In genomic region chr10:31331225-31331775, GRCm38 (mm10) we compare ENCODE assay signal across 9 mouse cellular contexts. TPM values are rescaled to one million over a fixed set of nuclear protein-coding genes. Genes with fewer than 3 reads are reported as not detected.
DNase-seq lines count a peak whose midpoint lies in the region; ATAC-seq lines count a peak whose summit lies in the region.
"Had no signal": no experiment of that assay in that cellular context is flagged by ENCODE, and none has a peak within 500 bp of the region (broad histone marks: within the 10 kb centered on the region; RNA-seq: fewer than 3 reads in every experiment).

No protein-coding gene starts in this region.

- 90% methylated on average over 4 of the region's 4 CpGs for WGBS in hindbrain, embryonic 13.5 days
- WGBS in hindbrain, embryonic 10.5 days: 86% methylated on average over 4 of the region's 4 CpGs

- H3K4me2 ChIP-seq in hindbrain, embryonic 13.5 days: no peak overlapping the region
- H3K4me2 ChIP-seq: liver, embryonic 13.5 days had no signal

- no peak overlapping the region for H3K9ac ChIP-seq in hindbrain, embryonic 13.5 days
- H3K9ac ChIP-seq: liver, embryonic 13.5 days had no signal

- no peaks in the 10 kb centered on the region for H3K9me3 ChIP-seq in hindbrain, embryonic 13.5 days
- H3K9me3 ChIP-seq in hindbrain, embryonic 10.5 days: no peaks in the 10 kb centered on the region
- H3K9me3 ChIP-seq: liver, embryonic 13.5 days had no signal

- H3K27ac ChIP-seq in hindbrain, embryonic 13.5 days: no peak overlapping the region
- H3K27ac ChIP-seq in hindbrain, embryonic 10.5 days: no peak overlapping the region
- H3K27ac ChIP-seq: liver, embryonic 13.5 days had no signal

- H3K4me3 ChIP-seq in hindbrain, embryonic 13.5 days: no peak overlapping the region
- H3K4me3 ChIP-seq in hindbrain, embryonic 10.5 days: no peak overlapping the region
- H3K4me3 ChIP-seq: liver, embryonic 13.5 days had no signal

- no peak for DNase-seq in hindbrain, embryonic 10.5 days (ENCODE audit: low spot score)
- peak; percentile 18 for DNase-seq in 3T3-L1 (ENCODE audit: low read depth, low spot score)
- DNase-seq in adrenal gland, adult (ENCODE audit: inconsistent age in 2 of 2, low spot score in 1 of 2): peak; percentile 51 to 79
- no peak for DNase-seq in urinary bladder, postnatal 25 days (ENCODE audit: low spot score)
- DNase-seq in right cerebral cortex, postnatal 36 days (ENCODE audit: low spot score in 2 of 2): no peak
- DNase-seq: liver, embryonic 13.5 days had no signal

- peak; percentile 61 for ATAC-seq in hindbrain, embryonic 13.5 days (ENCODE audit: low FRiP score)
- peak; percentile 62 to 67; a peak in 3 of 4 replicates for ATAC-seq in hematopoietic stem cell, adult 5-6 weeks (replicated peaks in 1 of 2; ENCODE audit: insufficient read depth in 1 of 2, low FRiP score in 2 of 2, low TSS enrichment in 1 of 2, low read depth in 1 of 2, poor library complexity in 2 of 2, severe bottlenecking in 2 of 2)
- no peak for ATAC-seq in erythroblast, adult 5-6 weeks (replicated peaks; ENCODE audit: low FRiP score, poor library complexity, severe bottlenecking)

- H3K4me1 ChIP-seq in hindbrain, embryonic 13.5 days (replicated peaks): 0 out of 2 replicates have a peak, but pooled peaks cover 3% of the 10 kb centered on the region
- no peaks in the 10 kb centered on the region for H3K4me1 ChIP-seq in hindbrain, embryonic 10.5 days (replicated peaks)

- H3K27me3 ChIP-seq in hindbrain, embryonic 13.5 days: no peaks in the 10 kb centered on the region
- no peaks in the 10 kb centered on the region for H3K27me3 ChIP-seq in hindbrain, embryonic 10.5 days (ENCODE audit: insufficient read depth, poor library complexity, severe bottlenecking)
- H3K27me3 ChIP-seq: liver, embryonic 13.5 days had no signal

- H3K36me3 ChIP-seq in hindbrain, embryonic 13.5 days: peaks cover 10% of the 10 kb centered on the region
- peaks cover 28% of the 10 kb centered on the region for H3K36me3 ChIP-seq in hindbrain, embryonic 10.5 days
- H3K36me3 ChIP-seq: liver, embryonic 13.5 days had no signal

RNA-seq across cellular contexts. Expression of gene Hddc2, which starts 18.1 kb away (rescaled TPM):
- 52.0 and 55.6 TPM in 2 replicates for polyA plus RNA-seq in hindbrain, embryonic 13.5 days (2015; fragmentation: Nextera tagmentation; extraction: Ambion mirVana)
- polyA plus RNA-seq in hindbrain, embryonic 10.5 days (2016; fragmentation: Nextera tagmentation; extraction: Ambion mirVana): 72.0 and 89.0 TPM in 2 replicates
- 65.8 and 105 TPM in 2 replicates for total RNA-seq in hematopoietic stem cell, adult 5-6 weeks (2017)
- total RNA-seq in erythroblast, adult 5-6 weeks (2015; ENCODE audit: low replicate concordance): 5.4 and 19.8 TPM in 2 replicates
- 6.6 and 9.2 TPM in 2 replicates for total RNA-seq in erythroblast, adult 5-6 weeks (2017; ENCODE audit: low replicate concordance)

Comparison
In these comparisons a context has a peak if more than half of its experiments do, and no peak if none do; other contexts are left out.
1. DNase-seq: peak in 3T3-L1 (single experiment) and adrenal gland, adult (2 of 2); none in hindbrain, embryonic 10.5 days (single experiment), urinary bladder, postnatal 25 days (single experiment) and right cerebral cortex, postnatal 36 days (0 of 2).